Mouse (Mus musculus) lung, postnatal 0 days (tissue): ENCODE data around the gene Cacna2d2.

Source experiments
- CTCF ChIP-seq: IDR thresholded peaks from 2 replicates; pipeline ENCODE4 v1.5.1; 2016; ENCODE audit warnings: antibody characterized with exemption, mild to moderate bottlenecking
- EP300 ChIP-seq: IDR thresholded peaks from 2 replicates; pipeline ENCODE4 v1.6.1; 2016; ENCODE audit warnings: antibody characterized with exemption, mild to moderate bottlenecking, control low read depth

GRCm38 (mm10) chr9:107520331-107520730 is 120.9 kb downstream of the Cacna2d2 start:
- TF ChIP-seq CTCF (no peak), EP300 (no peak)
